Mouse (Mus musculus) midbrain, postnatal 0 days (tissue): ENCODE data around the gene Tulp2. TPM values are rescaled to one million over a fixed set of nuclear protein-coding genes. Genes with fewer than 3 reads are reported as not detected.
A peak's percentile ranks its signal among the peaks of the same experiment; 100 is the strongest.

ENCODE experiments used
- ATAC-seq: fragments of 200-750 bp; cut with Nextera tagmentation; 2 replicates; pipeline ENCODE4 v1.8.0; 2017; ENCODE audit warnings: moderate number of reproducible peaks, mild to moderate bottlenecking, moderate TSS enrichment, moderate library complexity; ENCODE audit not compliant: low FRiP score
- DNase-seq: peaks from one replicate; pipeline ENCODE4 v3.0.0-alpha.2; 2015; ENCODE audit warnings: low spot score
- H3K27ac ChIP-seq: fragments of 300-500 bp; sonication (generic); 2 replicates; pipeline ENCODE4 v1.5.1; 2014; ENCODE audit warnings: low read depth, mild to moderate bottlenecking, low read length, mixed read lengths
- H3K27me3 ChIP-seq: fragments of 300-500 bp; sonication (generic); 2 replicates; pipeline ENCODE4 v1.6.1; 2014; ENCODE audit warnings: low read length, control low read depth, mixed read lengths; ENCODE audit not compliant: insufficient read depth
- H3K36me3 ChIP-seq: fragments of 300-500 bp; sonication (generic); 2 replicates; pipeline ENCODE4 v1.6.1; 2014; ENCODE audit warnings: low read length, control low read depth, mixed read lengths; ENCODE audit not compliant: insufficient read depth
- H3K4me1 ChIP-seq: fragments of 300-500 bp; sonication (generic); 2 replicates; pipeline ENCODE4 v1.6.1; 2014; ENCODE audit warnings: mild to moderate bottlenecking, control low read depth, antibody characterized with exemption, low read length, mixed read lengths; ENCODE audit not compliant: insufficient read depth
- H3K4me2 ChIP-seq: fragments of 300-500 bp; sonication (generic); 2 replicates; pipeline ENCODE4 v1.6.1; 2014; ENCODE audit warnings: low read depth, mild to moderate bottlenecking, low read length, mixed read lengths; ENCODE audit not compliant: poor library complexity, severe bottlenecking
- H3K4me3 ChIP-seq: fragments of 300-500 bp; sonication (generic); 2 replicates; pipeline ENCODE4 v1.5.1; 2014; ENCODE audit warnings: low read depth, mild to moderate bottlenecking, low read length, moderate library complexity
- H3K9ac ChIP-seq: fragments of 300-500 bp; sonication (generic); replicated peaks from 2 replicates; pipeline ENCODE4 v1.6.1; 2014; ENCODE audit warnings: mild to moderate bottlenecking, low read length, moderate library complexity, mixed read lengths; ENCODE audit not compliant: poor library complexity, severe bottlenecking
- H3K9me3 ChIP-seq: fragments of 300-500 bp; sonication (generic); 2 replicates; pipeline ENCODE4 v1.6.1; 2016; ENCODE audit warnings: low read length, control low read depth
- CTCF ChIP-seq: IDR thresholded peaks from 2 replicates; pipeline ENCODE4 v1.5.1; 2016; ENCODE audit warnings: antibody characterized with exemption, mild to moderate bottlenecking
- whole genome bisulfite sequencing: fragments of 180-500 bp; shearing (Covaris S2); extraction: QIAGEN DNeasy Blood & Tissue Kit; methylation state at CpG from one replicate; pipeline ENCODE4 v1.1.7; 2014; 5-methylcytosine and 5-hydroxymethylcytosine counted together
- polyA plus RNA-seq: library from polyadenylated mRNA; unstranded; fragments of >200 nt; fragmentation: Nextera tagmentation; extraction: Ambion mirVana; gene quantifications from 2 replicates; pipeline ENCODE4 v1.2.1, GENCODE M21; 2015
- total RNA-seq: library from RNA; depleted of rRNA; stranded (reverse); fragments of >200 nt; gene quantifications from 2 replicates; pipeline ENCODE4 v1.2.3, GENCODE M21; 2014

Tulp2 gene
- total and polyA plus RNA-seq, 2 experiments from 2014 or later = 0.67 TPM; not detected in 1

- no peaks in the 10 kb centered on the region for H3K27me3 ChIP-seq
- H3K36me3 ChIP-seq = no peaks in the 10 kb centered on the region
- peaks cover 4% of the 10 kb centered on the region; the same call in 1 of the 2 replicates for H3K4me1 ChIP-seq
- H3K27ac ChIP-seq = peak overlapping the region; percentile 80
- WGBS = under 1% methylated on average over 28 of the region's 29 CpGs
- ATAC-seq (peak; percentile 87), DNase-seq (peak; percentile 88)
- peak overlapping the region; percentile 77 for H3K4me2 ChIP-seq
- H3K9me3 ChIP-seq = no peaks in the 10 kb centered on the region
- peak; percentile 63 for TF ChIP-seq CTCF
- peak overlapping the region; percentile 60 for H3K4me3 ChIP-seq
- H3K9ac ChIP-seq = peak overlapping the region; percentile 73
These were observed 56.7 kb downstream of the Tulp2 start for GRCm38 (mm10) chr7:45538163-45539041.

GRCm38 (mm10) chr7:45539095-45539494 lies 57.4 kb downstream of the Tulp2 start:
- 78% methylated on average over 3 of the region's 3 CpGs for WGBS
- no peak overlapping the region for H3K4me3 ChIP-seq
- DNase-seq = no peak
- no peak overlapping the region for H3K27ac ChIP-seq
- H3K27me3 ChIP-seq = no peaks in the 10 kb centered on the region
- H3K9me3 ChIP-seq = no peaks in the 10 kb centered on the region
- TF ChIP-seq CTCF = no peak
- H3K4me1 ChIP-seq = peaks cover 4% of the 10 kb centered on the region; the same call in 1 of the 2 replicates
- ATAC-seq = no peak
- no peak overlapping the region for H3K9ac ChIP-seq
- no peak overlapping the region for H3K4me2 ChIP-seq
- no peaks in the 10 kb centered on the region for H3K36me3 ChIP-seq

- 43% methylated on average over 2 of the region's 2 CpGs for WGBS
- DNase-seq = peak; percentile 10
- TF ChIP-seq CTCF = no peak
- Histone ChIP-seq H3K9ac (no peak overlapping the region), H3K36me3 (no peaks in the 10 kb centered on the region), H3K4me3 (no peak overlapping the region), H3K4me1 (peaks cover 4% of the 10 kb centered on the region; the same call in 1 of the 2 replicates), H3K9me3 (no peaks in the 10 kb centered on the region), H3K27ac (no peak overlapping the region), H3K4me2 (no peak overlapping the region), H3K27me3 (no peaks in the 10 kb centered on the region)
- ATAC-seq = no peak
These were observed 58.5 kb downstream of the Tulp2 start for GRCm38 (mm10) chr7:45540213-45540612.

- H3K27me3 ChIP-seq = no peaks in the 10 kb centered on the region
- no peak overlapping the region for H3K4me2 ChIP-seq
- ATAC-seq (no peak), DNase-seq (no peak)
- no peak overlapping the region for H3K4me3 ChIP-seq
- no peaks in the 10 kb centered on the region for H3K36me3 ChIP-seq
- WGBS = 95% methylated on average over 1 of the region's 1 CpGs
- H3K9ac ChIP-seq = no peak overlapping the region
- H3K4me1 ChIP-seq = no peaks in the 10 kb centered on the region
- TF ChIP-seq CTCF = 0 out of 2 replicates have a peak, but pooled peaks have one; percentile 2
- no peak overlapping the region for H3K27ac ChIP-seq
- H3K9me3 ChIP-seq = no peaks in the 10 kb centered on the region
These were observed 62.8 kb downstream of the Tulp2 start for GRCm38 (mm10) chr7:45544525-45544924.

- no peak for DNase-seq
- TF ChIP-seq CTCF = no peak
- Histone ChIP-seq H3K9ac (no peak overlapping the region), H3K4me2 (no peak overlapping the region), H3K27me3 (no peaks in the 10 kb centered on the region), H3K36me3 (no peaks in the 10 kb centered on the region), H3K27ac (no peak overlapping the region), H3K9me3 (no peaks in the 10 kb centered on the region), H3K4me3 (no peak overlapping the region), H3K4me1 (no peaks in the 10 kb centered on the region)
- ATAC-seq = no peak
- WGBS = 88% methylated on average over 16 of the region's 16 CpGs
These were observed 68.2 kb downstream of the Tulp2 start for GRCm38 (mm10) chr7:45549641-45550436.
